Mouse (Mus musculus): ENCODE results near the gene Upk2. TPM values are rescaled to one million over a fixed set of nuclear protein-coding genes. Genes with fewer than 3 reads are reported as not detected.

Gene Upk2
- polyA plus RNA-seq (2012): not detected in 2 replicates

GRCm38 (mm10) chr9:44454891-44455220 lies at the start of gene Upk2:
Gene Upk2, minus strand, starts transcription at chr9:44454976.
- H3K4me1 ChIP-seq (ENCODE audit: control insufficient read depth): no peaks in the 10 kb centered on the region; the same call in 1 of the 2 replicates
- no peaks in the 10 kb centered on the region for H3K9me3 ChIP-seq (ENCODE audit: control insufficient read depth, low read length)
- no peak within 1 kb of the TSS for H3K4me3 ChIP-seq (replicated peaks)
- H3K36me3 ChIP-seq (ENCODE audit: control insufficient read depth): no peaks in the 10 kb centered on the region
- TF ChIP-seq GATA1 (IDR thresholded peaks at IDR 0.05; ENCODE audit: low read length): no peak
- no peak for TF ChIP-seq TAL1 (IDR thresholded peaks at IDR 0.05; ENCODE audit: low read length)
- peaks cover 48% of the 10 kb centered on the region for H3K27me3 ChIP-seq (ENCODE audit: control insufficient read depth)

GRCm38 (mm10) chr9:44502006-44502405 lies 47.2 kb upstream of the Upk2 start:
- no peak for TF ChIP-seq TAL1 (IDR thresholded peaks at IDR 0.05; ENCODE audit: low read length)
- TF ChIP-seq GATA1 (IDR thresholded peaks at IDR 0.05; ENCODE audit: low read length): no peak
- peaks cover 13% of the 10 kb centered on the region; the same call in 1 of the 2 replicates for H3K36me3 ChIP-seq (ENCODE audit: control insufficient read depth)
- H3K9me3 ChIP-seq (ENCODE audit: control insufficient read depth, low read length): no peaks in the 10 kb centered on the region
- H3K27me3 ChIP-seq (ENCODE audit: control insufficient read depth): peaks cover 34% of the 10 kb centered on the region
- H3K4me3 ChIP-seq (replicated peaks): no peak overlapping the region
- H3K4me1 ChIP-seq (ENCODE audit: control insufficient read depth): peaks cover 15% of the 10 kb centered on the region

- TF ChIP-seq GATA1 (IDR thresholded peaks at IDR 0.05; ENCODE audit: low read length) (no peak), TAL1 (IDR thresholded peaks at IDR 0.05; ENCODE audit: low read length) (no peak)
- H3K4me3 ChIP-seq (replicated peaks): no peak overlapping the region
- peaks cover 34% of the 10 kb centered on the region for H3K27me3 ChIP-seq (ENCODE audit: control insufficient read depth)
- H3K36me3 ChIP-seq (ENCODE audit: control insufficient read depth): peaks cover 7% of the 10 kb centered on the region; the same call in 1 of the 2 replicates
- peaks cover 15% of the 10 kb centered on the region for H3K4me1 ChIP-seq (ENCODE audit: control insufficient read depth)
- no peaks in the 10 kb centered on the region for H3K9me3 ChIP-seq (ENCODE audit: control insufficient read depth, low read length)
Measured at GRCm38 (mm10) chr9:44501206-44501879, 46.6 kb upstream of the Upk2 start.

GRCm38 (mm10) chr9:44500638-44501175 lies 45.9 kb upstream of the Upk2 start:
- peaks cover 34% of the 10 kb centered on the region for H3K27me3 ChIP-seq (ENCODE audit: control insufficient read depth)
- peaks cover 4% of the 10 kb centered on the region; the same call in 1 of the 2 replicates for H3K36me3 ChIP-seq (ENCODE audit: control insufficient read depth)
- no peak overlapping the region for H3K4me3 ChIP-seq (replicated peaks)
- no peaks in the 10 kb centered on the region for H3K9me3 ChIP-seq (ENCODE audit: control insufficient read depth, low read length)
- peaks cover 11% of the 10 kb centered on the region for H3K4me1 ChIP-seq (ENCODE audit: control insufficient read depth)
- TF ChIP-seq TAL1 (IDR thresholded peaks at IDR 0.05; ENCODE audit: low read length): no peak

- peaks cover 34% of the 10 kb centered on the region for H3K27me3 ChIP-seq (ENCODE audit: control insufficient read depth)
- TF ChIP-seq TAL1 (IDR thresholded peaks at IDR 0.05; ENCODE audit: low read length): no peak
- TF ChIP-seq GATA1 (IDR thresholded peaks at IDR 0.05; ENCODE audit: low read length): no peak
- no peak overlapping the region for H3K4me3 ChIP-seq (replicated peaks)
- H3K36me3 ChIP-seq (ENCODE audit: control insufficient read depth): peaks cover under 1% of the 10 kb centered on the region; the same call in 1 of the 2 replicates
- peaks cover 11% of the 10 kb centered on the region for H3K4me1 ChIP-seq (ENCODE audit: control insufficient read depth)
- no peaks in the 10 kb centered on the region for H3K9me3 ChIP-seq (ENCODE audit: control insufficient read depth, low read length)
Measured at GRCm38 (mm10) chr9:44500163-44500533, 45.4 kb upstream of the Upk2 start.

GRCm38 (mm10) chr9:44499356-44500162 lies 44.8 kb upstream of the Upk2 start:
- Histone ChIP-seq H3K36me3 (ENCODE audit: control insufficient read depth) (no peaks in the 10 kb centered on the region; the same call in 1 of the 2 replicates), H3K4me3 (replicated peaks) (no peak overlapping the region), H3K9me3 (ENCODE audit: control insufficient read depth, low read length) (no peaks in the 10 kb centered on the region), H3K4me1 (ENCODE audit: control insufficient read depth) (peaks cover 11% of the 10 kb centered on the region), H3K27me3 (ENCODE audit: control insufficient read depth) (peaks cover 34% of the 10 kb centered on the region)
- no peak for TF ChIP-seq TAL1 (IDR thresholded peaks at IDR 0.05; ENCODE audit: low read length)
- no peak for TF ChIP-seq GATA1 (IDR thresholded peaks at IDR 0.05; ENCODE audit: low read length)

- Histone ChIP-seq H3K27me3 (ENCODE audit: control insufficient read depth) (peaks cover 34% of the 10 kb centered on the region), H3K4me1 (ENCODE audit: control insufficient read depth) (peaks cover 13% of the 10 kb centered on the region), H3K36me3 (ENCODE audit: control insufficient read depth) (no peaks in the 10 kb centered on the region; the same call in 1 of the 2 replicates), H3K4me3 (replicated peaks) (peak overlapping the region; percentile 33), H3K9me3 (ENCODE audit: control insufficient read depth, low read length) (no peaks in the 10 kb centered on the region)
- TF ChIP-seq GATA1 (IDR thresholded peaks at IDR 0.05; ENCODE audit: low read length) (no peak), TAL1 (IDR thresholded peaks at IDR 0.05; ENCODE audit: low read length) (no peak)
Measured at GRCm38 (mm10) chr9:44498421-44499355, 43.9 kb upstream of the Upk2 start.

GRCm38 (mm10) chr9:44497624-44498377 lies 43.0 kb upstream of the Upk2 start:
- Histone ChIP-seq H3K4me1 (ENCODE audit: control insufficient read depth) (peaks cover 13% of the 10 kb centered on the region), H3K27me3 (ENCODE audit: control insufficient read depth) (peaks cover 35% of the 10 kb centered on the region), H3K9me3 (ENCODE audit: control insufficient read depth, low read length) (no peaks in the 10 kb centered on the region), H3K4me3 (replicated peaks) (peak overlapping the region; percentile 33), H3K36me3 (ENCODE audit: control insufficient read depth) (no peaks in the 10 kb centered on the region; the same call in 1 of the 2 replicates)
- TF ChIP-seq TAL1 (IDR thresholded peaks at IDR 0.05; ENCODE audit: low read length): no peak
- no peak for TF ChIP-seq GATA1 (IDR thresholded peaks at IDR 0.05; ENCODE audit: low read length)

All from erythroblast, embryonic 14.5 days (primary cell).